Mouse (Mus musculus): ENCODE measurements at regions not wholly inside any gene's neighbourhood (a gene's known extent, or its start where the extent isn't known, plus 50 kb on each side); places are given as distances from the start of the nearest gene placed in this dataset.

DNA sequence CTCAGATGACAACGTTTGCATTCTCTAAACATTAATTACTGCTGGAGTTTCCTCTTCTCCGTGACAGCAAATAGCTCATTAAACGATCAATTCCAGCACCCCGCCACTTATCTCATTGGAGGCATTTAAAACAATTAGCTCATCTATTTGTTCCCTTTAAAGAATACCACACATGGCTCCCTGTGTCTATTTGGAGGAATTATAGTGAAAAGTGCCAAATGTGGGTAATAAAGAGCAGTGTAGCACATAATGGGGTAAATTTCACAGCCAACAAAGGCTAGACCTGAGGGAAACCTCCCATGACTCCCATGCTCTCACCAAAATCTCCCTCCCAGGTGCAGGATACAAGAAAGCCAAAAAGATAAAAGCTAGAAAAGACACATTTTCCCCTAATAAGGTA is 456.9 kb upstream of the Gcfc2 start:
- WGBS: 74% methylated on average over 4 of the region's 4 CpGs
- Histone ChIP-seq H3K4me1 (no peaks in the 10 kb centered on the region; the same call in 1 of the 2 replicates), H3K4me3 (no peak overlapping the region), H3K36me3 (no peaks in the 10 kb centered on the region), H3K27me3 (ENCODE audit: insufficient read depth, poor library complexity, severe bottlenecking) (no peaks in the 10 kb centered on the region), H3K9me3 (no peaks in the 10 kb centered on the region), H3K27ac (no peak overlapping the region)
- no peak for DNase-seq (ENCODE audit: low spot score)

DNA sequence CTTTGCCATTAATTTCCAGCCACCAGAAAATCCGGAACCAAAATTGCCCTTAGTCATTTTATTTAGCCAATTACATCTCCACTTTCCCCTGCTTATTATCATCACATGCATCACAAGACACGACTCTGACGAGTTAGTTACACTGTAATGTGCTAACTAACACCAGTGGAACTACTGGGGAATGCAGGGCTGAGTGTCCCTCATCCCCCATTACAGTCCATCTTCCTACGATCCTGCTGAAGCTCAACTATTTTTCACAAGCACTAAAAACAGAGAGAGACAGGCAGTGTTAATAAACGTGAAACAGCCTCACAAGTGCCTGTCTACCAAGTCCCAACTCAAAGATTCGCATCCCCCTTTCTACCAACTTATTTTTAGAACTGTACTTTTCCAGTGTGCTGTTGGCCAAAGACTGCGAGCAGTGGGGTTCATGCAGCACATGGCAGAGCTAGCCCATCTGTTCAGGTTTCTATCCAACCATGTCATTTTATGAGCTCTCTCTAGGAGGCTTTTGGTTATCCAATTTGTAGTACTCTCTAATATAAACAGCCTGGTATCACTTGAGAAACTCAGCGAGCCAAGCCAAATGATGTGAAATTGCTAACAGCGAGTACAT is 452.0 kb upstream of the Gcfc2 start:
- Histone ChIP-seq H3K36me3 (no peaks in the 10 kb centered on the region), H3K27me3 (ENCODE audit: insufficient read depth, poor library complexity, severe bottlenecking) (no peaks in the 10 kb centered on the region), H3K4me3 (no peak overlapping the region), H3K4me1 (no peaks in the 10 kb centered on the region; the same call in 1 of the 2 replicates), H3K27ac (no peak overlapping the region), H3K9me3 (no peaks in the 10 kb centered on the region)
- WGBS: 63% methylated on average over 9 of the region's 9 CpGs
- DNase-seq (ENCODE audit: low spot score): no peak

DNA sequence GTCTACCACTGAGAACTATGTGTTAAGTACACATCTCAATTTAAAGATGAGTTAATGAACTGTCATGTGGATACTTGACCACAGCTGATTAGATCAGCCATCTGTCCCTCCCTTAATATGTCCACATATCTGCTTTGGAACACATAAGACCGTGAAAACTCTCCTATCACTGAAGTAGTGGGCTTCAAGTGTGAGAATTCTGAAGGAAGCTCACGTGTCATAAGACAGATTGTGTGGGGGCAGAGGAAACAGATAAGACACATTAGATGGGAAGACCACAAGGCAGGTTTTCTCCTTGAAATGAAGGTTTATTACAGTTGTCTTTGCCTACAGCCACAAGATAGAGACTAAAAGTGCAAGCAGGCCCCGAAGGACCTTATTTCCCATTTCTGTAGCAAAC is 451.0 kb upstream of the Gcfc2 start:
- H3K4me1 ChIP-seq: no peaks in the 10 kb centered on the region; the same call in 1 of the 2 replicates
- no peak overlapping the region for H3K4me3 ChIP-seq
- no peak overlapping the region for H3K27ac ChIP-seq
- H3K36me3 ChIP-seq: no peaks in the 10 kb centered on the region
- H3K9me3 ChIP-seq: no peaks in the 10 kb centered on the region
- 74% methylated on average over 3 of the region's 3 CpGs for WGBS
- H3K27me3 ChIP-seq (ENCODE audit: insufficient read depth, poor library complexity, severe bottlenecking): no peaks in the 10 kb centered on the region
- DNase-seq (ENCODE audit: low spot score): no peak

DNA sequence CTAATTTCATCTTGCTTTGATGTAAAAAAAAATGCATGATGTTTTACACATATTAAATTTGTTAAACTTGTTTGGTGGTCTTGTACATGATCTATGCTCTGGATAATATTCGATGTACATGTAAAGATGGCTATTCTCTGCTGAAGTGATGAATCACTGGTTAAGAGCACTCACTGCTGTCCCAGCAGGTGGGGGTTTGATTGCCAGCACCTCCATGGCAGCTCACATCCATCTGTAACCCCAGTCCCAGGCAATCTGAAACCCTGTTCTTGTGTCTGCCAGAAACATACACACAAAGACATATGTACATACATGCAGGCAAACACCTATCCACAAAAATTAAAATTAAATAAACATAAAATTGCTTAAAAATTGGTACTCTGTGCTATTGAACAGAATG is 448.7 kb upstream of the Gcfc2 start:
- H3K4me3 ChIP-seq: no peak overlapping the region
- 85% methylated on average over 1 of the region's 1 CpGs for WGBS
- H3K4me1 ChIP-seq: no peaks in the 10 kb centered on the region; the same call in 1 of the 2 replicates
- H3K36me3 ChIP-seq: no peaks in the 10 kb centered on the region
- no peak overlapping the region for H3K27ac ChIP-seq
- no peaks in the 10 kb centered on the region for H3K27me3 ChIP-seq (ENCODE audit: insufficient read depth, poor library complexity, severe bottlenecking)
- DNase-seq (ENCODE audit: low spot score): no peak
- no peaks in the 10 kb centered on the region for H3K9me3 ChIP-seq

DNA sequence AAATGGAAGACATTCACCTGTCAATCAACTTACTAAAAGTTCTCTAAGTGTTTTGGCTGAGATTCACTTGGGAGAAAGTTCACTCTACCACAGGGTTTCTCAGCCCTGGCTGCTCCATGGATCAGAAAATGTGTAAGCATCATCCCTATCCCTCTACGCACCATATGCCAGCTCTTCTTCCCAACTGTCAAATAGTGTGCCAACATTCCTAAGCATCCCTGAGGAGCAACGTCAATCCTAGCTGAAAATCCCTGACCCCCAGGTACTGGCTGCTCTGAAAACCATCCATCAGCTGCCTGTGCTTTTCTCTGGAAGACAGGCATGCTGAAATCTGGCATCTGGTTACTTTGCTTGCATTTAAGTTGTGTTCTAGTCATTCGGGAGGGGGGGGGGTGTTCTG is 436.5 kb upstream of the Gcfc2 start:
- Histone ChIP-seq H3K27ac (no peak overlapping the region), H3K27me3 (ENCODE audit: insufficient read depth, poor library complexity, severe bottlenecking) (no peaks in the 10 kb centered on the region), H3K4me1 (no peaks in the 10 kb centered on the region), H3K36me3 (no peaks in the 10 kb centered on the region), H3K9me3 (no peaks in the 10 kb centered on the region), H3K4me3 (no peak overlapping the region)
- 67% methylated on average over 3 of the region's 3 CpGs for WGBS
- no peak for DNase-seq (ENCODE audit: low spot score)

DNA sequence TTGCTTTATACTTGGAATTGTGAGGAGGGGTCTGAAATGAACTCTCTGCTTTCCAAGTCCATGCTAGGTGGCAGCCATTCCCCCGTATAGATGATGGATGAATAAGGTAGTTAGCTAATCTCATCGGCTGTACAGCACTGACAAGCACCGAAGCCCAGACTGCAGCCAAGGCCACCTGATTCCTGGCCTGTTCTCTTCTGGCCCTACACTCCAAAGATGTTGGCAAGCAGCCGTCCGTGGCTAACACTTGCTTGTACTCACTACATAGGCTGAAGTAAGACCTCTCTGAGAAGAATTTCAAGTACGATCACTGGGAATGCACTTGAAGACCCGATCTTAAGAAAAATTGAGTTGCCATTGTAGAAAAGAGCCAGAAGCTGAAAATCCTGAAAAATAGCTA is 427.2 kb upstream of the Gcfc2 start:
- Histone ChIP-seq H3K27ac (no peak overlapping the region), H3K4me1 (no peaks in the 10 kb centered on the region), H3K27me3 (ENCODE audit: insufficient read depth, poor library complexity, severe bottlenecking) (no peaks in the 10 kb centered on the region), H3K36me3 (no peaks in the 10 kb centered on the region), H3K9me3 (no peaks in the 10 kb centered on the region), H3K4me3 (no peak overlapping the region)
- DNase-seq (ENCODE audit: low spot score): no peak
- WGBS: 90% methylated on average over 7 of the region's 7 CpGs

GRCm38 (mm10) chr6:81517185-81517584 is 406.3 kb upstream of the Gcfc2 start:
- H3K9me3 ChIP-seq: no peaks in the 10 kb centered on the region
- no peaks in the 10 kb centered on the region for H3K4me1 ChIP-seq
- no peak overlapping the region for H3K27ac ChIP-seq
- no peaks in the 10 kb centered on the region for H3K36me3 ChIP-seq
- H3K27me3 ChIP-seq (ENCODE audit: insufficient read depth, poor library complexity, severe bottlenecking): no peaks in the 10 kb centered on the region
- WGBS: 92% methylated on average over 1 of the region's 1 CpGs
- H3K4me3 ChIP-seq: no peak overlapping the region
- no peak for DNase-seq (ENCODE audit: low spot score)

DNA sequence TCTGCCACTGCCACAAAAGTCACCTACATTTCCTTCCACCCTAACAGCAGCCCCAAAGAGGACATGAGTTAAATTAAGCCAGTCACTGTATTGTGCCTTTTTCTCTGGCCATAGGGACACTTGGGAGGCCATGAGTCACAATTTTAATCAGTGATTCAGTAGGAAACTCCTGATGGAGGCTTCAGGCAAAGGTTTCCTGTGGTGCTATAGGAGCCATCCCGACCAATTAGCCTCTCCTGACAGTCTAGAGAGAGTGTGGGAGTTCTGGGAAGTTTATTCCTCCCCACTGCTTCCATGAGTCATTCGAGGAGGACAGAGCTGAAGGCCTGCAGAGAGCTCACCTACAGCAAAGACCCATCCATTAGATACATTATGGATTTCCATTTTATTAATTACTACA is 361.2 kb upstream of the Gcfc2 start:
- WGBS: 58% methylated on average over 2 of the region's 2 CpGs
- H3K27me3 ChIP-seq (ENCODE audit: insufficient read depth, poor library complexity, severe bottlenecking): no peaks in the 10 kb centered on the region

DNA sequence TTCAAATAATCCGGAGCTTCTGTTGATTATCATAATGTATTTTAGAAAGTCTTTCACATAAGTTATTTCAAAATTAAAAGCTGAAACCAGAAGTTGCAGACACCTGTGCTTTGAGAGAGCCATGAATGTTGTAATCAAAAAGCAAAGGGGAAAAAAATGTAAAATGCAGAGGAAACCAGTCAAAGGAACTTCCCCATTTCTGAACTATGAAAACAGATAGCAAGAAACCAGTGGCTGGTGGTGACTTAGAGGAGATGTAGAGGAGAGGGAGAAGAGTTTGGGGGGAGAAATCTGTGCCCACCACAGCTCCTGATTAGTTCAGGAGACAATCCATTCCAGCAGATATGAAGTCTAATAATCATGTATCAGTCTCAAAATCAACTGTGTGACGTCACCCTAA is 360.3 kb upstream of the Gcfc2 start:
- DNase-seq (ENCODE audit: low spot score): no peak
- WGBS: 80% methylated on average over 2 of the region's 2 CpGs
- no peaks in the 10 kb centered on the region for H3K27me3 ChIP-seq (ENCODE audit: insufficient read depth, poor library complexity, severe bottlenecking)
- H3K4me1 ChIP-seq: no peaks in the 10 kb centered on the region
- H3K4me3 ChIP-seq: no peak overlapping the region
- no peaks in the 10 kb centered on the region for H3K36me3 ChIP-seq
- H3K27ac ChIP-seq: no peak overlapping the region
- H3K9me3 ChIP-seq: no peaks in the 10 kb centered on the region

More for the DNA sequence above, 361.2 kb upstream of the Gcfc2 start:
- Histone ChIP-seq H3K27ac (no peak overlapping the region), H3K36me3 (no peaks in the 10 kb centered on the region), H3K9me3 (no peaks in the 10 kb centered on the region), H3K4me1 (no peaks in the 10 kb centered on the region), H3K4me3 (no peak overlapping the region)
- DNase-seq (ENCODE audit: low spot score): no peak

DNA sequence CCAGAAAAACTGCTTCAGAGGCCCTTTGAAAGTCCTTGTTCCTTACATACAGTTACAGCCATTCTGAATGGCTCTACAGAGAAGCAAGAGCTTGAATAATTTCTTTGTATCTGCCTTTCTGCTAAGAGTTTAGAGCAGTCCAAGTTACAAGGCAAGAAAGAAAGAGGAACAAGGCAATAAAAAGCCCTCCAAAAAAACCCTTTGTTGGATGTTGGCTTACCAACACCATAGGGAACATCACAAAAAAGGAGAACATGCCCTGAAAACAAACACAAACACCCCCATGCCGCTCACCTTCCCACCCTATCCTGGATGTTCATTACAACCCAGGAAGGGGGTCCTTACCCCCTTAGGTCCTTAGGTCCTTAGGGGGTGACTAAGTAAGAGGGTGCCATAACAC is 359.2 kb upstream of the Gcfc2 start:
- no peak overlapping the region for H3K4me3 ChIP-seq
- H3K36me3 ChIP-seq: no peaks in the 10 kb centered on the region
- DNase-seq (ENCODE audit: low spot score): no peak
- no peaks in the 10 kb centered on the region for H3K9me3 ChIP-seq
- 86% methylated on average over 1 of the region's 1 CpGs for WGBS
- H3K27ac ChIP-seq: no peak overlapping the region
- H3K4me1 ChIP-seq: no peaks in the 10 kb centered on the region
- H3K27me3 ChIP-seq (ENCODE audit: insufficient read depth, poor library complexity, severe bottlenecking): no peaks in the 10 kb centered on the region

GRCm38 (mm10) chr6:81586441-81587117 is 336.9 kb upstream of the Gcfc2 start:
- no peak for DNase-seq (ENCODE audit: low spot score)

DNA sequence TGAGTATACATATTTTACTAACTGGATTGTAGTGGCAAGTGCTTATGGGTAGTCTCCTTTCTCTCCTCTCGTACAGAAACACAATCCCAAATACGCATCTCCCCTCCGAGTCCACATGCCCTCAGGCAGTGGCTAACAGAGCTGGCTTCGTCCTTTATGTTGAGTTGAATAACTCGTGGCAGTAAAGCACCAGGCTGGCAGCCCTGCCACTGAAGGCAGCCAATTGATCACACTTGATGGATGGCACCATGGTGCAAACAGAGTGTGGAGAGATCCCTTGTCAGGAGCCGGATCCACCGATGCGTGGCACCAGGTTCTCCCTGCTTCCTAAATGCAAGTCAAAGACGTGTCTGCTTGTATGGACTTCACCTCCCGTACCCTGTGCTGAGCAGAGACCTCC is 333.7 kb upstream of the Gcfc2 start:
- WGBS: 74% methylated on average over 10 of the region's 10 CpGs
- Histone ChIP-seq H3K27ac (no peak overlapping the region), H3K36me3 (no peaks in the 10 kb centered on the region), H3K9me3 (no peaks in the 10 kb centered on the region), H3K4me1 (no peaks in the 10 kb centered on the region), H3K4me3 (no peak overlapping the region), H3K27me3 (ENCODE audit: insufficient read depth, poor library complexity, severe bottlenecking) (no peaks in the 10 kb centered on the region)
- DNase-seq (ENCODE audit: low spot score): no peak

More at GRCm38 (mm10) chr6:81586441-81587117, 336.9 kb upstream of the Gcfc2 start:
- Histone ChIP-seq H3K36me3 (no peaks in the 10 kb centered on the region), H3K4me3 (no peak overlapping the region), H3K9me3 (no peaks in the 10 kb centered on the region), H3K27me3 (ENCODE audit: insufficient read depth, poor library complexity, severe bottlenecking) (no peaks in the 10 kb centered on the region), H3K4me1 (no peaks in the 10 kb centered on the region), H3K27ac (no peak overlapping the region)
- 89% methylated on average over 1 of the region's 1 CpGs for WGBS

DNA sequence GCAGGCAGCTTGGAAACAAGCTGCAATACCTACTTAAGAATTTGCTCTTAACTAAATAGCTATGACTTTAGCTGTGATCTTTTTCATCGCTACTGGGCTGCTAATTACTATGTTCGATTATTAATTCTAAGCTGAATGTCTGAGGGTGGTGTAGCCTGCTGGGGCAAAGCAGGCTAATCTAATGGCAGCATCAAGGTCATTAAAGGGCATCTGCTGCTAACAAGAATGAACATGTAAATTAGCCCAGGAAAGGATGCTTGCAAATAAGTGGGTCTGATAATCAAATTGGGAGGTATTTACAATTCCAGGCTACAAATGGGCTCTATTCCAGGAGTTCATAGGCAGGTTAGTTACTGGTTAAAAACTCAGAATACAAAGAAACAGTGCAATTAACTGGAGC is 327.5 kb upstream of the Gcfc2 start:
- DNase-seq (ENCODE audit: low spot score): no peak
- 93% methylated on average over 2 of the region's 2 CpGs for WGBS
- Histone ChIP-seq H3K4me1 (no peaks in the 10 kb centered on the region), H3K4me3 (no peak overlapping the region), H3K27ac (no peak overlapping the region), H3K36me3 (no peaks in the 10 kb centered on the region), H3K27me3 (ENCODE audit: insufficient read depth, poor library complexity, severe bottlenecking) (no peaks in the 10 kb centered on the region), H3K9me3 (no peaks in the 10 kb centered on the region)

GRCm38 (mm10) chr6:81608637-81609036 is 314.8 kb upstream of the Gcfc2 start:
- peak; percentile 74 for DNase-seq (ENCODE audit: low spot score)
- H3K4me1 ChIP-seq: 0 out of 2 replicates have a peak, but pooled peaks cover 7% of the 10 kb centered on the region
- WGBS: 20% methylated on average over 1 of the region's 1 CpGs
- no peaks in the 10 kb centered on the region for H3K36me3 ChIP-seq
- H3K9me3 ChIP-seq: no peaks in the 10 kb centered on the region
- no peak overlapping the region for H3K4me3 ChIP-seq
- H3K27ac ChIP-seq: no peak overlapping the region
- H3K27me3 ChIP-seq (ENCODE audit: insufficient read depth, poor library complexity, severe bottlenecking): no peaks in the 10 kb centered on the region
